ENCODE assay signal across 14 mouse cellular contexts in the genomic region with DNA sequence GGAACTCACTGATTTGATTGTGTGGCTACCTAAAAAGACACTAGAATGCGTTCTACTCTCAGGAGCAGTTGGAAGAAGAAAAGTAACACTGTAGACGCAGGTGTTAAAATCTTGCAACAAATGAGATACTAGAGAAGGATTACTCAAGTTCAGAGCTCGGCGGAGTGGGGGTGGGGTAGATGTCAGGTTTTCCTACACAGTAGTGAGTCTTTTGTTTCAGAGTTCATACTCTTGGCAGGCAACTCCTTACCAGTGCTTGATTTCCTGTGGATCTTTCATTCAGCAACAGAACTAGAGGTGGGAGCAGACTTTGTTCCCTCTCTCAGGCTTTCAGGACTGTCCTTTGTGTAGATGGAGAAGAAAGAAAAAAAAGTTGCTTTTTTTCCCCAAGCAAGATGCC. TPM values are rescaled to one million over a fixed set of nuclear protein-coding genes. Genes with fewer than 3 reads are reported as not detected.
DNase-seq lines count a peak whose midpoint lies in the region; ATAC-seq and TF ChIP-seq lines count a peak whose summit lies in the region.
"Had no signal": no experiment of that assay in that cellular context is flagged by ENCODE, and none has a peak within 500 bp of the region (broad histone marks: within the 10 kb centered on the region; RNA-seq: fewer than 3 reads in every experiment).

No protein-coding gene starts in this region.

- DNase-seq in gastrocnemius, adult 2 months, result peak; percentile 30
- no peak for DNase-seq in gastrocnemius, postnatal 4 days (ENCODE audit: low spot score in 2 of 2)
- DNase-seq in kidney, adult 9 months, result peak; percentile 53
- DNase-seq in kidney, adult 11 months, result no peak
- peak; percentile 75 for DNase-seq in Muller cell, postnatal 12 days (ENCODE audit: inconsistent ontology term)
- DNase-seq in heart, postnatal 0 days (ENCODE audit: low spot score), result no peak
- DNase-seq in adrenal gland, adult 2 months, result no peak
- DNase-seq in adrenal gland, adult 18-20 months (ENCODE audit: low spot score in 2 of 2), result no peak
- DNase-seq: cerebellum, adult 11-12 months had no signal

- peaks cover 65% of the 10 kb centered on the region for H3K4me1 ChIP-seq in heart, postnatal 0 days (ENCODE audit: control insufficient read depth, insufficient read depth)

- no peak for TF ChIP-seq CTCF in gastrocnemius, adult 2 months (IDR thresholded peaks at IDR 0.05)
- TF ChIP-seq CTCF in heart, postnatal 0 days (IDR thresholded peaks at IDR 0.05; ENCODE audit: low read depth), result no peak

- no peaks in the 10 kb centered on the region for H3K36me3 ChIP-seq in heart, postnatal 0 days (replicated peaks; ENCODE audit: control insufficient read depth, insufficient read depth, low read length)
- H3K36me3 ChIP-seq: hindbrain, embryonic 10.5 days; limb, embryonic 15.5 days had no signal

- TF ChIP-seq EP300 in heart, postnatal 0 days (IDR thresholded peaks at IDR 0.05; ENCODE audit: low read depth), result no peak

- no peak overlapping the region for H3K9ac ChIP-seq in heart, postnatal 0 days (replicated peaks; ENCODE audit: low read depth, low read length)
- H3K9ac ChIP-seq: limb, embryonic 15.5 days had no signal

- no peak overlapping the region for H3K4me3 ChIP-seq in gastrocnemius, adult 2 months
- no peak overlapping the region for H3K4me3 ChIP-seq in heart, postnatal 0 days (ENCODE audit: low read depth, low read length)
- H3K4me3 ChIP-seq: hindbrain, embryonic 10.5 days; limb, embryonic 15.5 days had no signal

- no peaks in the 10 kb centered on the region for H3K27me3 ChIP-seq in heart, postnatal 0 days (ENCODE audit: control insufficient read depth, insufficient read depth, low read length)
- H3K27me3 ChIP-seq: limb, embryonic 15.5 days had no signal

- 37% methylated on average over 4 of the region's 4 CpGs for WGBS in heart, postnatal 0 days

- H3K27ac ChIP-seq in gastrocnemius, adult 2 months, result peak overlapping the region; percentile 36; the same call in 1 of the 2 replicates
- H3K27ac ChIP-seq in heart, postnatal 0 days (ENCODE audit: low read depth), result peak overlapping the region; percentile 85
- H3K27ac ChIP-seq: hindbrain, embryonic 10.5 days; limb, embryonic 15.5 days had no signal

- H3K4me2 ChIP-seq in heart, postnatal 0 days (ENCODE audit: low read depth, low read length), result no peak overlapping the region
- H3K4me2 ChIP-seq: limb, embryonic 15.5 days had no signal

- no peaks in the 10 kb centered on the region for H3K9me3 ChIP-seq in heart, postnatal 0 days (replicated peaks; ENCODE audit: control insufficient read depth, low read length)
- H3K9me3 ChIP-seq: hindbrain, embryonic 10.5 days; limb, embryonic 15.5 days had no signal

- no peak for ATAC-seq in heart, postnatal 0 days (ENCODE audit: insufficient read depth, low read depth)

- intact Hi-C loops in gastrocnemius, adult 2 months (cut with DNase I), result no loop called here

RNA-seq across cellular contexts. Expression of gene E130114P18Rik, which starts 46.6 kb away (rescaled TPM):
- not detected for total RNA-seq in gastrocnemius, adult 2 months (2021)
- 1 to 10 TPM; 3.6 to 4.4 TPM for total RNA-seq in gastrocnemius, postnatal 4 days (2021)
- not detected in 2 replicates for total RNA-seq in heart, postnatal 0 days (2014; rRNA removed; ENCODE audit: low replicate concordance)
- polyA plus RNA-seq in heart, postnatal 0 days (2015; fragmentation: Nextera tagmentation; extraction: Ambion mirVana), result 0.45 and 0.52 TPM in 2 replicates
- total RNA-seq in adrenal gland, adult 2 months (2021), result not detected
- polyA plus RNA-seq in adrenal gland, adult 2 months (2012; rRNA removed), result 0.07 TPM in 1 of 2 replicates, not detected in the other
- under 1 TPM; 0.26 to 0.27 TPM for total RNA-seq in adrenal gland, adult 18-20 months (2021)
- total RNA-seq: adrenal gland, postnatal 36 days; monocyte, adult 5-6 weeks had no signal
- polyA plus RNA-seq: large intestine, adult 2 months had no signal

RNA-seq across cellular contexts. Expression of gene Nfia, which starts 51.9 kb away (rescaled TPM):
- total RNA-seq in gastrocnemius, adult 2 months (2021), result 10 to 100 TPM; 57.0 to 57.8 TPM
- total RNA-seq in gastrocnemius, postnatal 4 days (2021), result 100 to 1,000 TPM; 166 to 173 TPM
- 76.5 and 114 TPM in 2 replicates for total RNA-seq in heart, postnatal 0 days (2014; rRNA removed; ENCODE audit: low replicate concordance)
- polyA plus RNA-seq in heart, postnatal 0 days (2015; fragmentation: Nextera tagmentation; extraction: Ambion mirVana), result 53.2 and 53.8 TPM in 2 replicates
- 100 to 1,000 TPM; 132 to 174 TPM for total RNA-seq in adrenal gland, adult 2 months (2021)
- 60.7 and 83.3 TPM in 2 replicates for polyA plus RNA-seq in adrenal gland, adult 2 months (2012; rRNA removed)
- 100 to 1,000 TPM; 109 to 132 TPM for total RNA-seq in adrenal gland, adult 18-20 months (2021)

Comparison
In these comparisons a context has a peak if more than half of its experiments do, and no peak if none do; other contexts are left out.
1. DNase-seq: peak in gastrocnemius, adult 2 months (single experiment), kidney, adult 9 months (single experiment) and Muller cell, postnatal 12 days (single experiment); none in gastrocnemius, postnatal 4 days (0 of 2), kidney, adult 11 months (single experiment), heart, postnatal 0 days (single experiment), adrenal gland, adult 2 months (single experiment) and adrenal gland, adult 18-20 months (0 of 2).